Mouse (Mus musculus): ENCODE data around the gene Pnkd. TPM values are rescaled to one million over a fixed set of nuclear protein-coding genes. Genes with fewer than 3 reads are reported as not detected.

Gene Pnkd
- polyA plus RNA-seq, 1 experiment: 37.8 TPM

DNA sequence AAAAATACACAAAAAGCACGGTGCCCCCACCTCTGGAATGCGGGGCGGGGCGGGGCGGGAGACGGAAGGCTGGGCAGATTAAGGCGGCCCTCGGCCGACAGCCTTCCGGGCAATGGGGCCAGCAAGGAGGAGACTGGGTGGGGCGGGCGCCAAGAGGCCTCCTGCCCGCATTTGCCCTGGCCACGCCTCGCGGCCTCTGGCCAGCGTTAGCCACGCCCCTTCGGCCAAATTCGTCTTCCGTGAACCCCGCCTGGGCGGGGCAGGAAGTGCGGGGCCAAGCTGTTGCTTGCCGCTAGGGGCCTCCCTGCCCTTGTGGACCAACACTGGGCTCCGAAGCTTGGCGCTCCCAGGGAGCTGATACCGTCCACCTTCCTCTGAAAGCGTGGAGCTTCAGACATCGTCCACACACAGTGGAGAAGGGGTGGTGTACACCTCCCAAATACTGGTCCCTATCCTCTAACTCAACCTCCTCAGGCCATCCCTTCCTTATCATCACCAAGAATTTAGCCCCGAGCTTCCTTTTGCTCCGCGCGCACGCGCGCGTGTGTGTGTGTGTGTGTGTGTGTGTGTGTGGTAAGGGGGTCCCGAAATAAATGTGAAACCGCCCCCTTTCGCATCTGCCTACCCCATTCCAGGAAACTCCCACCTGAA is 112.7 kb downstream of the Pnkd start:
- Histone ChIP-seq H3K27ac (ENCODE audit: insufficient read depth, low read depth, low read length) (peak overlapping the region; percentile 97), H3K4me1 (ENCODE audit: control insufficient read depth, insufficient read depth, low read length) (peaks cover 6% of the 10 kb centered on the region), H3K4me3 (ENCODE audit: insufficient read depth, low read length) (peak overlapping the region; percentile 61)
- TF ChIP-seq POLR2A (IDR thresholded peaks at IDR 0.05; ENCODE audit: borderline replicate concordance, low read depth, low read length): no peak
- TF ChIP-seq CTCF (IDR thresholded peaks at IDR 0.05; ENCODE audit: low read depth, low read length): no peak

DNA sequence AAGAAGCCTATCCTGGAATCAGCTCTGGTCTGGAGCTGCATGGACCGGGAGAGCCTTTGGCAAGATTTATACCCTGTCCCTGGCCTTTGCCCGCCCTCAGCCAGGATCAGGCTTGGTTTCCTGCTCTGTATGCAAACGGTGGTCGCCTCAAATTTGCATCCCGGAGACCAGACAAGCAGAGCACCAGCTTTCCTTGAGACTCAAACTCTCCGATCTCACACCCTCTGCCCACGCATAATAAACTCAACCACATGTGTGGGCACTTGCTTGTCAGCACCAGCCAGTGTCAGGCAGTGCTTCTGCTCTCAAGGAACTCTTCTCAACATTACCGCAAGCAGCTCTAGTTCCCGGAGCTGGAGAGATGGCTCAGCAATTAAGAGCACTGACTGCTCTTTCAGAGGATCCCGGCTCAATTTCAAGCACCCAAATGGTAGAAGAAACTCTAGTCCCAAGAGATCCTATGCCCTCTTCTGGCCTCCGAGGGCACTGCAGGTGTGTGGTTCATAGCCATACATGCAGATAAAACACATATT is 113.3 kb downstream of the Pnkd start:
- TF ChIP-seq CTCF (IDR thresholded peaks at IDR 0.05; ENCODE audit: low read depth, low read length) (0 out of 2 replicates have a peak, but pooled peaks have one; percentile 10), POLR2A (IDR thresholded peaks at IDR 0.05; ENCODE audit: borderline replicate concordance, low read depth, low read length) (no peak)
- Histone ChIP-seq H3K27ac (ENCODE audit: insufficient read depth, low read depth, low read length) (peak overlapping the region; percentile 78), H3K4me1 (ENCODE audit: control insufficient read depth, insufficient read depth, low read length) (peaks cover 6% of the 10 kb centered on the region), H3K4me3 (ENCODE audit: insufficient read depth, low read length) (peak overlapping the region; percentile 61)

DNA sequence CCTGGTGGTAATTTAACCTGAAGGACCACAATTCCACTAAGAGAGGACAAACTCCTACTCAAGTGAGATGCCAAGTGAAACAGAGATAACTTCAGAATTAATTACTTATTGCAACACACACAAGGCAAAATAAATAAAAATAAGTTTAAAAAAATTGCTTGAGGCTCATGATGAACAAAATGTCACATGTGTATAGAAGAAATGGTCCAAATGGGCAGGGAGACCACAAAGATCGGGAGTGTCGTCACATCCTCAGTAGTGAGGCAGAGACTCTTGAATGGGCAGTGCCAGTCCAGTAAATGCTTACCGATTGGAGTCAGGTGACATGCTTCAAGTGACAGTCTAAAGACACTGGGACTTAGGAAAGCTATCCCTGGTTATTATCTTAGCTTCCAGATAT is 115.8 kb downstream of the Pnkd start:
- no peak overlapping the region for H3K4me3 ChIP-seq (ENCODE audit: insufficient read depth, low read length)
- TF ChIP-seq POLR2A (IDR thresholded peaks at IDR 0.05; ENCODE audit: borderline replicate concordance, low read depth, low read length) (no peak), CTCF (IDR thresholded peaks at IDR 0.05; ENCODE audit: low read depth, low read length) (no peak)
- H3K27ac ChIP-seq (ENCODE audit: insufficient read depth, low read depth, low read length): no peak overlapping the region
- H3K4me1 ChIP-seq (ENCODE audit: control insufficient read depth, insufficient read depth, low read length): peaks cover 3% of the 10 kb centered on the region; the same call in 1 of the 2 replicates

DNA sequence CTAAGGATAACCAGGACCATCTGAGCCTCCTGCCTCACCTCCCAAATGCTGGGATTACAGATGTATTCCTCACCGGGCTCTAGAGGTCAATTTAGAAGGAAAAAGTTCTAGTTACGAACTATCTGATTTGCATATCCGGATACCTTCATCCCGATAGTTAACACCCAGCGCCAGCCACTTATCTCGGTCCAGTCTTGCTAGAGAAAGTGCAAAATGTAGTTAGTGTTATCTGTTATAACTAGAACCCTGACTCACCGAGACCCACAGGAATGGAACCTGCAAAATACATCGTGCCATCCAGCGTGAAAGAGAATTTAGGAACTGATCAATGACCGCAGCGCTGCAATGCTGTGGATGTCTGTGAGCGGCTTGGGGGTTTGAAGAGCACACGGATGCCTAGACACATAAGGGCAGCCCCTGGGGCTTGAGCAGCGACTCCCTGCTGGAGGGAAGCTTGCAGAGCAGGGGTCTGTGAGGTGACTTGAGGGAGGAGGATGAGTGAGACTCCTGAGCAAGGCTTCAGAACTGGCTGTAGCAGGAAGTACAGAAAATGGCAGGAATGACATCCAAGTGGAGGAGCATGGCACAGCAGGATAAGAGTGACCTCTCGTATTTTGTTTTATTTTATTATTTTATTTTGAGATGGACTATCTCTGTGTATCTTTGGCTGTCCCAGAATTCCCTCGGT is 116.4 kb downstream of the Pnkd start:
- Histone ChIP-seq H3K4me3 (ENCODE audit: insufficient read depth, low read length) (no peak overlapping the region), H3K27ac (ENCODE audit: insufficient read depth, low read depth, low read length) (no peak overlapping the region), H3K4me1 (ENCODE audit: control insufficient read depth, insufficient read depth, low read length) (peaks cover 3% of the 10 kb centered on the region; the same call in 1 of the 2 replicates)
- TF ChIP-seq POLR2A (IDR thresholded peaks at IDR 0.05; ENCODE audit: borderline replicate concordance, low read depth, low read length) (no peak), CTCF (IDR thresholded peaks at IDR 0.05; ENCODE audit: low read depth, low read length) (no peak)

Other genes with a start within 250 kb of the Pnkd start
- 32.8 and 35.5 TPM in 2 replicates for gene Tns1, start 160.5 kb upstream of the Pnkd start, polyA plus RNA-seq (2012; ENCODE audit: insufficient read depth, insufficient read length, missing spikeins)
- not detected in 2 replicates for gene Rufy4, start 159.4 kb upstream of the Pnkd start, polyA plus RNA-seq (2012; ENCODE audit: insufficient read depth, insufficient read length, missing spikeins)
- not detected in 2 replicates for gene Cxcr2, start 130.9 kb upstream of the Pnkd start, polyA plus RNA-seq (2012; ENCODE audit: insufficient read depth, insufficient read length, missing spikeins)
- not detected in 2 replicates for gene Cxcr1, start 90.3 kb upstream of the Pnkd start, polyA plus RNA-seq (2012; ENCODE audit: insufficient read depth, insufficient read length, missing spikeins)
- gene Arpc2, start 48.8 kb upstream of the Pnkd start, polyA plus RNA-seq (2012; ENCODE audit: insufficient read depth, insufficient read length, missing spikeins): 973 and 974 TPM in 2 replicates
- gene Gpbar1, start 6.4 kb upstream of the Pnkd start, polyA plus RNA-seq (2012; ENCODE audit: insufficient read depth, insufficient read length, missing spikeins): not detected in 2 replicates
- gene Aamp, start 192 bp upstream of the Pnkd start, polyA plus RNA-seq (2012; ENCODE audit: insufficient read depth, insufficient read length, missing spikeins): 104 and 124 TPM in 2 replicates
- 73.6 and 74.7 TPM in 2 replicates for gene Tmbim1, start 20.7 kb downstream of the Pnkd start, polyA plus RNA-seq (2012; ENCODE audit: insufficient read depth, insufficient read length, missing spikeins)
- 0.60 and 0.76 TPM in 2 replicates for gene Catip, start 77.2 kb downstream of the Pnkd start, polyA plus RNA-seq (2012; ENCODE audit: insufficient read depth, insufficient read length, missing spikeins)
- 539 and 588 TPM in 2 replicates for gene Slc11a1, start 90.3 kb downstream of the Pnkd start, polyA plus RNA-seq (2012; ENCODE audit: insufficient read depth, insufficient read length, missing spikeins)
- 119 and 123 TPM in 2 replicates for gene Ctdsp1, start 106.6 kb downstream of the Pnkd start, polyA plus RNA-seq (2012; ENCODE audit: insufficient read depth, insufficient read length, missing spikeins)
- not detected in 2 replicates for gene Vil1, start 124.4 kb downstream of the Pnkd start, polyA plus RNA-seq (2012; ENCODE audit: insufficient read depth, insufficient read length, missing spikeins)
- 27.2 and 30.0 TPM in 2 replicates for gene Cnot9, start 221.1 kb downstream of the Pnkd start, polyA plus RNA-seq (2012; ENCODE audit: insufficient read depth, insufficient read length, missing spikeins)

Data from bone marrow macrophage, adult 2 months (primary cell).